Mouse (Mus musculus) stomach, embryonic 14.5 days (tissue): ENCODE measurements around the gene Clspn. TPM values are rescaled to one million over a fixed set of nuclear protein-coding genes. Genes with fewer than 3 reads are reported as not detected.
A peak's percentile ranks its signal among the peaks of the same experiment; 100 is the strongest.

Source experiments
- ATAC-seq: fragments of 200-750 bp; cut with Nextera tagmentation; 2 replicates; pipeline ENCODE4 v1.8.0; 2017; ENCODE audit warnings: low read depth, moderate TSS enrichment; ENCODE audit not compliant: insufficient number of reproducible peaks, insufficient read depth, low FRiP score
- H3K27ac ChIP-seq: fragments of 300-500 bp; sonication (generic); 2 replicates; pipeline ENCODE4 v1.5.1; 2014; ENCODE audit warnings: mild to moderate bottlenecking, low read length, moderate library complexity, mixed read lengths
- H3K27me3 ChIP-seq: fragments of 300-500 bp; sonication (generic); 2 replicates; pipeline ENCODE4 v1.6.1; 2014; ENCODE audit warnings: low read length, control low read depth, mixed read lengths; ENCODE audit not compliant: control insufficient read depth, insufficient read depth
- H3K36me3 ChIP-seq: fragments of 300-500 bp; sonication (generic); 2 replicates; pipeline ENCODE4 v1.6.1; 2014; ENCODE audit warnings: mild to moderate bottlenecking, control low read depth, low read length, moderate library complexity, mixed read lengths; ENCODE audit not compliant: control insufficient read depth, insufficient read depth
- H3K4me1 ChIP-seq: fragments of 300-500 bp; sonication (generic); 2 replicates; pipeline ENCODE4 v1.6.1; 2014; ENCODE audit warnings: low read length, control low read depth, mixed read lengths; ENCODE audit not compliant: control insufficient read depth, insufficient read depth
- H3K4me2 ChIP-seq: fragments of 300-500 bp; sonication (generic); replicated peaks from 2 replicates; pipeline ENCODE4 v1.6.1; 2014; ENCODE audit warnings: low read depth, low read length, control low read depth
- H3K4me3 ChIP-seq: fragments of 300-500 bp; sonication (generic); 2 replicates; pipeline ENCODE4 v1.5.1; 2014; ENCODE audit warnings: low read depth, low read length, control low read depth
- H3K9ac ChIP-seq: fragments of 300-500 bp; sonication (generic); replicated peaks from 2 replicates; pipeline ENCODE4 v1.6.1; 2014; ENCODE audit warnings: low read depth, mild to moderate bottlenecking, control low read depth, low read length, moderate library complexity, mixed read lengths
- H3K9me3 ChIP-seq: fragments of 300-500 bp; sonication (generic); 2 replicates; pipeline ENCODE4 v1.6.1; 2016; ENCODE audit warnings: low read depth, low read length, control low read depth; ENCODE audit not compliant: control insufficient read depth
- WGBS: fragments of 180-500 bp; shearing (Covaris S2); extraction: QIAGEN DNeasy Blood & Tissue Kit; methylation state at CpG from one replicate; pipeline ENCODE4 v1.1.7; 2014; 5-methylcytosine and 5-hydroxymethylcytosine counted together
- polyA plus RNA-seq: library from polyadenylated mRNA; unstranded; fragments of >200 nt; fragmentation: Nextera tagmentation; extraction: Ambion mirVana; gene quantifications from 2 replicates; pipeline ENCODE4 v1.2.1, GENCODE M21; 2014

The Clspn gene
- polyA plus RNA-seq, 1 experiment from 2014 or later, result 49.4 TPM

DNA sequence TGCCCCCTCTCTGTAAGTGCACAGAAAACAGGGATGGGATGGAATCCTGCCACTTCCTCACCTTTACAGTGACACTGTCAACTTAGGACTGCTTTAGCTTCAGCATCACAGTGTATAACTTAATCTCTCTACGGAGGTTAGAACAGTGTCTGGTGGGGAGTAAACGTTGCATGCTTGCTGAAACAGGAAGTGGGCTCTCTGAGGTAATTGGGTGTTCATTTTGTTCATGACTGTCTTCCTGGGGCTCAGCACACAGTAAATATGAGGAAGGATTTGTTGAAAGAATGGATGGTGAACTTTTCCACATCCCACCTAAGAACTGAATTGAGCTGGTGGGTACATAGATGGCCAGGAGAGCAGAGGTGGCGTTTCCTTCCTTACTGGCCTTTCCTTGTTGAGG lies 21.2 kb downstream of the Clspn start:
- H3K9me3 ChIP-seq, result no peaks in the 10 kb centered on the region
- peaks cover 71% of the 10 kb centered on the region for H3K36me3 ChIP-seq
- no peak overlapping the region for H3K27ac ChIP-seq
- 88% methylated on average over 3 of the region's 3 CpGs for WGBS
- H3K4me2 ChIP-seq, result no peak overlapping the region
- H3K4me1 ChIP-seq, result no peaks in the 10 kb centered on the region
- ATAC-seq, result no peak
- H3K4me3 ChIP-seq, result no peak overlapping the region
- H3K27me3 ChIP-seq, result no peaks in the 10 kb centered on the region
- H3K9ac ChIP-seq, result no peak overlapping the region

DNA sequence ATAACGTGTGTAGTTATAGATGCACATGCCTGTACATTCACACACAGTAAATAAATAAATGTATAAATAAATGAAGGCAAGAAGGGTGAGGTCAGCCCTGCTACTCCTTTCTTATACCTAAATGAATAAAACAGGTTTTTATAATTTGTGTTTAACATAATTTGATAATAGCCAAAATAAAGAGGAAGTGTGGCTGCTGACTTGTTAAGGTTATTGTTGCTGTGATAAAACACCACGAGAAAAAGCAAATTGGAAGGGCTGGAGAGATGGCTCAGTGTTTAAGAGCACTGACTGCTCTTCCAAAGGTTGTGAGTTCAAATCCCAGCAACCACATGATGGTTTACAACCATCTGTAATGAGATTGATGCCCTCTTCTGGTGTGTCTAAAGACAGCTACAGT lies 22.3 kb downstream of the Clspn start:
- Histone ChIP-seq H3K4me1 (no peaks in the 10 kb centered on the region), H3K4me3 (no peak overlapping the region), H3K9me3 (no peaks in the 10 kb centered on the region), H3K9ac (no peak overlapping the region), H3K36me3 (peaks cover 63% of the 10 kb centered on the region), H3K27ac (no peak overlapping the region), H3K27me3 (no peaks in the 10 kb centered on the region), H3K4me2 (no peak overlapping the region)
- 82% methylated on average over 2 of the region's 2 CpGs for WGBS
- ATAC-seq, result no peak

DNA sequence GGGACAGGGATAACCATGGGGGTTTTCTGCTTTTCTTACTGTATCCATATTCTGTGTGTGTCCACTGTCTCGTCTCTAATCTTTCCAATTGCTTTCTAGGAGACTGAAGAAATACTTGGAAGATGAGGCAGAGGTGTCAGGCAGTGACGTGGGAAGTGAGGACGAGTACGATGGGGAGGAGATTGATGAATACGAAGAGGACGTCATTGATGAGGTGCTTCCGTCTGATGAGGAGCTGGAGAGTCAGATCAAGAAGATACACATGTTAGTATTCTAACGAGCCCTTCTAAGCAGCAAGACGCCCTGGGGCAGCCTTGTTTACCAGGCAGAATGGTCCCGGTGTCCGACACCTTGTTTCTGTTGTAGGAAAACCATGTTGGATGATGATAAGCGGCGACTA lies 29.0 kb downstream of the Clspn start:
- ATAC-seq, result no peak
- H3K27me3 ChIP-seq, result no peaks in the 10 kb centered on the region
- WGBS, result 95% methylated on average over 13 of the region's 13 CpGs
- no peak overlapping the region for H3K4me3 ChIP-seq
- H3K9me3 ChIP-seq, result no peaks in the 10 kb centered on the region
- no peak overlapping the region for H3K4me2 ChIP-seq
- H3K36me3 ChIP-seq, result peaks cover 39% of the 10 kb centered on the region
- no peak overlapping the region for H3K27ac ChIP-seq
- no peak overlapping the region for H3K9ac ChIP-seq
- no peaks in the 10 kb centered on the region for H3K4me1 ChIP-seq

DNA sequence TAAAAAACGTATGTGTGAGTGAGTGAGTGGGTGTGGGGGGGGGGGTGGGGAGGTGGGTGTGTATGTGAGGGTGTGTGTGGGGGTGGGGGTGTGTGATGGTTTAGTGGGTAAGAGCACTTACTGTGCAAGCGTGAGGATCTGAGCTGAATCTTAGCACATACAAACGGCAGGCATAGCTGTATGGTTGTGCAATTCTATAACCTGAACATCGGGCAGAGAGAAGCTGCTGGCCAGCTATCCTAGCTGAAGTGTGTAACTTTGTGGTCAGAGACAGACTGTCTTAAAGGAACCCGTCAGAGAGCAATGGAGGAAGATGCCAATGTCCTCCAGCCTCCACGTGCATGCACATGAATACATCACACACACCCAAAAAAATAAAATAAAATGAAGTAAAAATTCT lies 35.3 kb downstream of the Clspn start:
- Histone ChIP-seq H3K4me3 (no peak overlapping the region), H3K27me3 (no peaks in the 10 kb centered on the region), H3K36me3 (peaks cover 36% of the 10 kb centered on the region), H3K4me1 (no peaks in the 10 kb centered on the region), H3K27ac (no peak overlapping the region), H3K9ac (no peak overlapping the region), H3K4me2 (no peak overlapping the region), H3K9me3 (no peaks in the 10 kb centered on the region)
- 84% methylated on average over 6 of the region's 6 CpGs for WGBS
- no peak for ATAC-seq

DNA sequence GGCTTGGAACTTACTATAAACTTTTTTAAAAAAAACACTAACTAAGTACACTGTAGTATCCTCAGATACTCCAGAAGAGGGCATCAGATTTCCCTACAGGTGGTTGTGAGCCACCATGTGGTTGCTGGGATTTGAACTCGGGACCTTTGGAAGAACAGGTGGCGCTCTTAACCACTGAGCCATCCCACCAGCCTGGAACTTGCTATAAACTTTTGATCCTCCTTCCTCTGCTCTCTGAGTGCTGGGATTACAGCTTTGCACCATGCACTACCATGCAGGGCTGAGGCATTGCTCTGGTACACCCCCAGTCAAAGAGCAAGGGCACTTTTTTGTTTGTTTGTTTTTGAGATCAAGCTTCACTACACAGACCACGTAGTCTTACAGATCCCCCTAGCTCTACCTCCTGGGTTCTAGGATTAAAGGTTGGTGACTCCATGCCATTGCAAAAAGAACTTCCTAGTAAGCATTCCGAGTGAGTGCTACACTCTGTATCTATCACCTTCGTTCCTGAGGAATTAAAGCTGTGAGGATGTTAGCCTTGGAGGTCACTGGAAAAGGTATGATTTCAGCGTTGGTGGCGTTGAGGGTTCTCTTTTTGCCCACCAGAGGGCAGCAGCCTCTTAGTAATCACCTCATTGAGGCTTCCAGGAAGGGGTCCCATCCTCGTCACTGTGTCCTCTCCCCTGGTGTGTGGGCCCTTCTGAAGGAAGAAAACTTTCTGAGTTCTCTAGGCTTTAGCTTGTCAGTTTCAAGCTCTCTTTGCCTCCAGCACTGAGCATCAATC lies 43.4 kb downstream of the Clspn start:
- Histone ChIP-seq H3K36me3 (no peaks in the 10 kb centered on the region), H3K4me1 (no peaks in the 10 kb centered on the region), H3K4me2 (no peak overlapping the region), H3K9ac (no peak overlapping the region), H3K9me3 (no peaks in the 10 kb centered on the region), H3K27me3 (no peaks in the 10 kb centered on the region), H3K27ac (no peak overlapping the region), H3K4me3 (no peak overlapping the region)
- WGBS, result 31% methylated on average over 8 of the region's 8 CpGs
- ATAC-seq, result no peak

DNA sequence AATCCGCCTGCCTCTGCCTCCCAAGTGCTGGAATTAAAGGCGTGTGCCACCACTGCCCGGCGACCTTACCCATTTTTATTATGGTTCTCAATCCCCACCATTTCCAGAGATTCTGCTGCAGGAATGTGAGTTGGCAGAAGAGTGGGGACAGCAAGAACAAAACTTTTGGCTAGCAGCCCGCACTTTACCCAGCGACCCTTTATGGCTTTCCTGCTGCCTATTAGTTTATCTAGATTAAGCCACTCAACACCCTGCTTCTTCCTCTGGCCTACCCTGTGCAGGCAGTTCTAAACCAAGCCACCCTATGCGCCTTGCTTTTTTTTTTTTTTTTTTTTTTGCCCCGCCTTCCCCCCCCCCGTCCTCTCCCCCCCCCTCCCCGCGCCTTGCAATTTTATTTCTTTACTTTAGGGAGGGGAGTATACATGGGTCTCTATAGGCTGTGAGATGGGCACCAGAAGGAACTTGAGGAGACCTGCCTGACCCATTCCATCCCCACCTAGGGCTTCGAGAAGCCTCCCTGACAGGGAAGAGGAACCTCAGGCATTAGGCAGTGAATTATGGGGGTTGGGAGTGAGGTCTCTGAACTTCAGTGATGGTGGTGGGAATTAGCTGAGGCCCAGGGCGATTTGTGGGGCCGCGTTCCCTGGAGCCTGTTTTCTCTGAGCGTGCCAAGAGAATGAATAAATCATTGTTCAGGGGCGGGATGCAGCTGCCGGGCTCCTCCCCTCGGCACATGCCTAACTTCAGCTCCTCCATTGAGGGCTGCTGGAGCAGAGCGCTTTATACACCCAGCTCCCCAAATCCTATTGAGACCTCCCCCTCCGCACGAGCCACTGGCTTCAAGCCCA lies 45.1 kb downstream of the Clspn start:
- no peak overlapping the region for H3K9ac ChIP-seq
- no peaks in the 10 kb centered on the region for H3K36me3 ChIP-seq
- no peaks in the 10 kb centered on the region for H3K27me3 ChIP-seq
- no peak overlapping the region for H3K4me3 ChIP-seq
- H3K4me2 ChIP-seq, result peak overlapping the region; percentile 31
- H3K4me1 ChIP-seq, result no peaks in the 10 kb centered on the region
- no peaks in the 10 kb centered on the region for H3K9me3 ChIP-seq
- WGBS, result 24% methylated on average over 20 of the region's 22 CpGs
- H3K27ac ChIP-seq, result no peak overlapping the region
- ATAC-seq, result peak; percentile 81; the same call in 1 of the 2 replicates

DNA sequence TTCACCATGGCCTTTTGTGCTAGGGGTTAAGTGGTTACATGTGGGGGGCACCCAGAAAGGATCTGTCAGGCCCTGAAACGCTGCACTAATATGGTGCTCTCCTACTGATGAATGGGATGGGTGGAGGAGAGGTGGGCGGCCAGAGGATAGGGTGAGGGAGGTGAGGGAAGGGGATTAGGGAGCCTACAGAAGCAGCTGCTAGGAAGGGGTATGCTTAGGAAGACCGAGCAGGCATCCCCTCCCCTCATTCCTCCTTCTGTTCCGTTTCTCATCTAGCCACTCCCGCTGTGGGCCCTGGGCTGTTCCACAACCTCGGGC lies 45.7 kb downstream of the Clspn start:
- Histone ChIP-seq H3K27ac (no peak overlapping the region), H3K4me1 (no peaks in the 10 kb centered on the region), H3K27me3 (no peaks in the 10 kb centered on the region), H3K36me3 (no peaks in the 10 kb centered on the region), H3K4me3 (no peak overlapping the region), H3K9ac (no peak overlapping the region), H3K4me2 (peak overlapping the region; percentile 31), H3K9me3 (no peaks in the 10 kb centered on the region)
- WGBS, result 8% methylated on average over 6 of the region's 6 CpGs
- no peak for ATAC-seq

DNA sequence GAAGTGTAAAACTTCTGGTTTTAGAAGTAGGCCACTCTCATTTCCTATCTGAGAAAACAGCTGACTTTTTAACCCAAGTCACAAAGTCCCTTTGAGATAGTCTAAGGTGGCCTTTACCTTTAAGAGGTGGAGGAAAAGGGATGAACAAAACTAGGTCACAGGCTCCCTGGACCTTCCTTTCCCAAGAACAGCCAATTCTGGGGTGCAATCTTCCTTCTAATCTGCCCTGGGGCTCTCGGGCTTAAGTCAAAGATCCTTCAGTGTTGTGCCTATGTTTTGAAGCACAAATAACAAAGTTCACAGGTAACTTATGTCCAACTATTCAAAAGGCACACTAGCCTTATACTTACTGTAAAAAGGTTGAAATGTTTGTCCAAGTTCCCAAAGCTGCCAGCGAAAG lies 47.4 kb downstream of the Clspn start:
- no peak overlapping the region for H3K27ac ChIP-seq
- WGBS, result 90% methylated on average over 2 of the region's 2 CpGs
- H3K9me3 ChIP-seq, result no peaks in the 10 kb centered on the region
- no peak overlapping the region for H3K4me3 ChIP-seq
- no peak for ATAC-seq
- H3K4me1 ChIP-seq, result no peaks in the 10 kb centered on the region
- H3K27me3 ChIP-seq, result no peaks in the 10 kb centered on the region
- no peak overlapping the region for H3K9ac ChIP-seq
- H3K4me2 ChIP-seq, result no peak overlapping the region
- H3K36me3 ChIP-seq, result no peaks in the 10 kb centered on the region
